Mouse (Mus musculus) kidney, postnatal 36 days (tissue): Measurements from ENCODE around the gene Atp6v1d.

Source experiments
- DNase-seq, 2 experiments: peaks; one replicate each; pipeline ENCODE4 v3.0.0; 2021 to 2022; ENCODE audit warnings: mixed read lengths in 2 of 2

The Atp6v1d gene

DNA sequence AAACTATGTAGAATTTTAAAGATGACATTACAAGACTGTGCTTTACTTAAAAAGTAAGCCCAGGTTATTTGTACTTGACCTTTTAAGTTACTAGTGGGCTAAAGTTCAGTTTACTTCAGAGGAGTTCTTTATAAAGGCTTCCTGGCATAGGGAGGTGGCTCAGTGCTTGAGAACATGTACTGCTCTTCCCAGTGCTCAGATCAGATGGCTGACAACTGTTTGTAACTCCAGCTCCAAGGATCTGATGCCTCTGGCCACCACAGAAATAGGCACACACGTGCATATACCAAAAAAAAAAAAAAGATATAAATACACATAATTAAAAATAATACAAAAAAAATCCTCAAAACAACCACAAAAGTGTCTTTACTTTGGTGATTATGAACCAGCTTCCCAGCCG is 70.6 kb downstream of the Atp6v1d start:
- no peak for DNase-seq
